Mouse (Mus musculus) cerebellum, adult 9-11 months (tissue): ENCODE measurements at regions not wholly inside any gene's neighbourhood (a gene's known extent, or its start where the extent isn't known, plus 50 kb on each side); places are given as distances from the start of the nearest gene placed in this dataset.

ENCODE experiments used
- DNase-seq: peaks from one replicate; pipeline ENCODE4 v3.0.0; 2022

- no peak for DNase-seq
Measured at GRCm38 (mm10) chr10:111834280-111834679, 138.2 kb upstream of the Krr1 start.

- DNase-seq: no peak
Measured at GRCm38 (mm10) chr10:111834925-111835823, 137.3 kb upstream of the Krr1 start.

- DNase-seq: no peak
Measured at GRCm38 (mm10) chr10:111836191-111836590, 136.3 kb upstream of the Krr1 start.

GRCm38 (mm10) chr10:111836802-111837201 lies 135.7 kb upstream of the Krr1 start:
- DNase-seq: no peak

GRCm38 (mm10) chr10:111842321-111842775 lies 130.1 kb upstream of the Krr1 start:
- DNase-seq: no peak

- no peak for DNase-seq
Measured at GRCm38 (mm10) chr10:111842896-111843295, 129.6 kb upstream of the Krr1 start.

- no peak for DNase-seq
Measured at GRCm38 (mm10) chr10:111843301-111843700, 129.2 kb upstream of the Krr1 start.

- DNase-seq: peak; percentile 27
Measured at GRCm38 (mm10) chr10:111844144-111844543, 128.3 kb upstream of the Krr1 start.

- no peak for DNase-seq
Measured at GRCm38 (mm10) chr10:111845946-111846345, 126.5 kb upstream of the Krr1 start.

GRCm38 (mm10) chr10:111854254-111854653 lies 118.2 kb upstream of the Krr1 start:
- DNase-seq: no peak

GRCm38 (mm10) chr10:111855496-111855895 lies 117.0 kb upstream of the Krr1 start:
- DNase-seq: no peak

- DNase-seq: no peak
Measured at GRCm38 (mm10) chr10:111858403-111858802, 114.1 kb upstream of the Krr1 start.

- no peak for DNase-seq
Measured at GRCm38 (mm10) chr10:111865286-111865830, 107.1 kb upstream of the Krr1 start.

GRCm38 (mm10) chr10:111867102-111867501 lies 105.4 kb upstream of the Krr1 start:
- DNase-seq: no peak

- DNase-seq: no peak
Measured at GRCm38 (mm10) chr10:111867538-111867937, 104.9 kb upstream of the Krr1 start.

- DNase-seq: no peak
Measured at GRCm38 (mm10) chr10:111880354-111880753, 92.1 kb upstream of the Krr1 start.

GRCm38 (mm10) chr10:111881339-111882211 lies 90.9 kb upstream of the Krr1 start:
- no peak for DNase-seq

- no peak for DNase-seq
Measured at GRCm38 (mm10) chr10:111882521-111882920, 89.9 kb upstream of the Krr1 start.

GRCm38 (mm10) chr10:111884701-111885100 lies 87.8 kb upstream of the Krr1 start:
- peak; percentile 20 for DNase-seq

- DNase-seq: no peak
Measured at GRCm38 (mm10) chr10:111889111-111889510, 83.4 kb upstream of the Krr1 start.

GRCm38 (mm10) chr10:111893489-111893888 lies 79.0 kb upstream of the Krr1 start:
- DNase-seq: no peak

- no peak for DNase-seq
Measured at GRCm38 (mm10) chr10:111893941-111894340, 78.5 kb upstream of the Krr1 start.

- DNase-seq: no peak
Measured at GRCm38 (mm10) chr10:111897361-111897760, 75.1 kb upstream of the Krr1 start.
